Mouse (Mus musculus) small intestine, adult 2 months (tissue): ENCODE results near the gene Disp1. TPM values are rescaled to one million over a fixed set of nuclear protein-coding genes. Genes with fewer than 3 reads are reported as not detected.

Experiments used
- H3K27ac ChIP-seq: fragments of 200-500 bp; 2 replicates; pipeline ENCODE4 v1.5.1; 2012; ENCODE audit warnings: low read depth, low read length, control low read depth, inconsistent platforms; ENCODE audit not compliant: insufficient read depth
- H3K27me3 ChIP-seq: fragments of 200-500 bp; 2 replicates; pipeline ENCODE4 v1.6.1; 2012; ENCODE audit warnings: mild to moderate bottlenecking, moderate library complexity, low read length, inconsistent platforms; ENCODE audit not compliant: control insufficient read depth, insufficient read depth
- H3K36me3 ChIP-seq: fragments of 200-500 bp; 2 replicates; pipeline ENCODE4 v1.6.1; 2012; ENCODE audit warnings: mild to moderate bottlenecking, low read length, control low read depth, inconsistent platforms; ENCODE audit not compliant: control insufficient read depth, insufficient read depth
- H3K4me1 ChIP-seq: fragments of 200-500 bp; 2 replicates; pipeline ENCODE4 v1.6.1; 2012; ENCODE audit warnings: low read length, inconsistent platforms, mixed read lengths; ENCODE audit not compliant: control insufficient read depth, insufficient read depth, insufficient read length
- H3K4me3 ChIP-seq: fragments of 200-500 bp; 2 replicates; pipeline ENCODE4 v1.5.1; 2012; ENCODE audit warnings: low read depth, mild to moderate bottlenecking, control low read depth, inconsistent platforms, low read length, moderate library complexity
- CTCF ChIP-seq: fragments of 200-500 bp; IDR thresholded peaks from 2 replicates; pipeline ENCODE4 v1.5.1; 2012; ENCODE audit warnings: low read depth, mild to moderate bottlenecking, control low read depth, inconsistent platforms, low read length, moderate library complexity, mixed read lengths; ENCODE audit not compliant: insufficient replicate concordance, insufficient read length; ENCODE audit errors: extremely low read depth
- POLR2A ChIP-seq: fragments of 200-500 bp; IDR thresholded peaks from 2 replicates; pipeline ENCODE4 v1.6.1; 2012; ENCODE audit warnings: low read depth, mild to moderate bottlenecking, control low read depth, inconsistent platforms, low read length, moderate library complexity
- WGBS: fragments of 180-500 bp; shearing (Covaris S2); methylation state at CpG from one replicate; pipeline ENCODE4 v1.1.7; 2018; 5-methylcytosine and 5-hydroxymethylcytosine counted together
- polyA plus RNA-seq: library from polyadenylated mRNA; depleted of rRNA; stranded (reverse); fragments of >200 nt; gene quantifications from 2 replicates; pipeline ENCODE4 v1.2.3, GENCODE M21; 2012

Disp1 gene
- polyA plus RNA-seq, 1 experiment = 6.3 TPM

- H3K27ac ChIP-seq = no peak overlapping the region
- no peak for TF ChIP-seq CTCF
- TF ChIP-seq POLR2A = no peak
- WGBS = 68% methylated on average over 3 of the region's 3 CpGs
- H3K36me3 ChIP-seq = no peaks in the 10 kb centered on the region
- H3K4me1 ChIP-seq = no peaks in the 10 kb centered on the region
- H3K27me3 ChIP-seq = no peaks in the 10 kb centered on the region
- no peak overlapping the region for H3K4me3 ChIP-seq
These were observed 14.2 kb downstream of the Disp1 start for GRCm38 (mm10) chr1:183207141-183207540.

GRCm38 (mm10) chr1:183200926-183201325 is 20.4 kb downstream of the Disp1 start:
- Histone ChIP-seq H3K4me3 (no peak overlapping the region), H3K36me3 (no peaks in the 10 kb centered on the region), H3K27ac (no peak overlapping the region), H3K27me3 (no peaks in the 10 kb centered on the region), H3K4me1 (no peaks in the 10 kb centered on the region)
- TF ChIP-seq POLR2A (no peak), CTCF (no peak)
- 91% methylated on average over 5 of the region's 5 CpGs for WGBS

DNA sequence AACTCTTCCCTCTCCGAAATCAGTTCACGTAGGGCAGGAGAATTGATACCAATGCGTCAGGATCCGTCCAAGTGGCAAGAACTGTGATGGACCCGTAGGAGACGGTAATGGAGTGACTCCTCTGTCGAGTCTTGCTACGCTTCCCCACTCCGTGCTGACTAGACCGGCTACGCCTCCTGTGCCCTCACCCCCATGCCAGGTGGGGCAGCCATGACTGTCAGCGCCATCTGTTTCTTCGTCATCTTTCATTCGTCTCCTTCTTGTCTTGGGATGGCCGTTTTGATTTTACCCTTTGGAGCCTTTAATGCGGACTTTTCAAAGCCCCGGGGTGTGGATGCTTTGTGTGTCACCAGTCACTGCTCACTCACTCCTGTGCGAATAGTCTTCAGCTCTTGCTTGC is 26.6 kb downstream of the Disp1 start:
- Histone ChIP-seq H3K36me3 (no peaks in the 10 kb centered on the region), H3K27ac (no peak overlapping the region), H3K4me3 (no peak overlapping the region), H3K27me3 (no peaks in the 10 kb centered on the region), H3K4me1 (no peaks in the 10 kb centered on the region)
- 95% methylated on average over 18 of the region's 18 CpGs for WGBS
- TF ChIP-seq POLR2A (no peak), CTCF (no peak)

GRCm38 (mm10) chr1:183194151-183194550 is 27.2 kb downstream of the Disp1 start:
- TF ChIP-seq CTCF = no peak
- no peak for TF ChIP-seq POLR2A
- Histone ChIP-seq H3K36me3 (no peaks in the 10 kb centered on the region), H3K4me3 (no peak overlapping the region), H3K4me1 (no peaks in the 10 kb centered on the region), H3K27me3 (no peaks in the 10 kb centered on the region), H3K27ac (no peak overlapping the region)
- WGBS = 73% methylated on average over 5 of the region's 5 CpGs

DNA sequence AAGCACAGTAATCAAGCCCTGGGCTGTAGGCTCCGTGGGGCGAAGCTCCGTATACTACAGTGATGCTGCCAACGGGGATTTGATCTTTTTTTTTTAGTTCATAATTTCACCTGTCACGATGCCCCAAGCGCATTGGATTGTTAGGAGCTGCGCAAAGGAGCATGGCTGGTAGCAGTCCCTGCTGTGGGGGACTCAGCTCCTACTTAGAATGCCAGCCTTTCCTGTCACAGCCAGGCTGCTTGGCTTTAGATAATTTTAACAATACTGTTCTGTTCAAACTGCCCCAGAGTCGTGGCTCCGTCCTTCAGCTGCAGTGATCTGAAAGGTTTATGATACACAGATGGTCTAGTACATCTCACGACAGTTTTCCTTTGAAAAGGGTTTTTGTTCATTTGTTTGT is 29.9 kb downstream of the Disp1 start:
- Histone ChIP-seq H3K4me1 (no peaks in the 10 kb centered on the region), H3K4me3 (no peak overlapping the region), H3K27ac (no peak overlapping the region), H3K36me3 (no peaks in the 10 kb centered on the region), H3K27me3 (no peaks in the 10 kb centered on the region)
- TF ChIP-seq POLR2A (no peak), CTCF (no peak)
- 89% methylated on average over 10 of the region's 10 CpGs for WGBS

- Histone ChIP-seq H3K4me1 (no peaks in the 10 kb centered on the region), H3K27ac (no peak overlapping the region), H3K36me3 (no peaks in the 10 kb centered on the region), H3K4me3 (no peak overlapping the region), H3K27me3 (no peaks in the 10 kb centered on the region)
- TF ChIP-seq CTCF = no peak
- TF ChIP-seq POLR2A = no peak
- 88% methylated on average over 9 of the region's 9 CpGs for WGBS
These were observed 30.9 kb downstream of the Disp1 start for GRCm38 (mm10) chr1:183190456-183190855.

DNA sequence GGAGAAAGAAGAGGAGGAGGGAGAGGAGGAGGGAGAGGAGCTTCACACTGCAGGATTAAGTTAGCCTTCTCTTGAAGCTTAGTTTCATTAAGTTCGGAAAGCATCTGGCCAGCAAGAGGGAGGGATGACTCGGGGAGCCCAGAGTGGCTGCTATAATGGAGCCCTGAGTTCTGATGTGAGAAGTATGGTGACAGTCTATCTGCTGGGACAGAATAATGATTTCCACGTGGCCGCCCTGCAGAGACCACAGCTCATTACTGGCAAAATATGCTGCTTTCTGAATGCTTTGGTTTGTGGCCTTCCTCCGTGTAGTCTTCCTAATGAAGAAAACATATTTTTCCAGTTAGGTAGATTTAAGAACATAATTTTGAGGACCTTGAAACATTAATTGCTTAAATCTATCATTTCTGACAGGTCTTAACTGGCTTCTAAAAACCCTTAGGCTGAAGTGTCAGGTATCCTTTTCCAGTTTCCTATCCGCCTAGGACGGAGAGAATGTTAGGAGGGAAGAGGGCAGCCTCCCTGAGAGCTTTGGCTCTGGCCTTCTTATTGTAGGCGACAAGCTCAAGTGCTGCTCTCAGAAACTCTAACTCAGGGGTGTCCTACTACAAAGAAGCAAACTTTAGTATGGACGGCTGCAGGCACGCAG is 32.2 kb downstream of the Disp1 start:
- TF ChIP-seq POLR2A = no peak
- no peak for TF ChIP-seq CTCF
- Histone ChIP-seq H3K4me3 (no peak overlapping the region), H3K27ac (no peak overlapping the region), H3K27me3 (no peaks in the 10 kb centered on the region), H3K4me1 (no peaks in the 10 kb centered on the region), H3K36me3 (no peaks in the 10 kb centered on the region)
- WGBS = 87% methylated on average over 10 of the region's 10 CpGs
